Mouse (Mus musculus) testis, adult 2 months (tissue): ENCODE results near the gene Dnajc30.
A peak's percentile ranks its signal among the peaks of the same experiment; 100 is the strongest.

Experiments
- CTCF ChIP-seq: fragments of 200-500 bp; IDR thresholded peaks from 2 replicates; pipeline ENCODE4 v1.5.1; 2012; ENCODE audit warnings: low read depth, mild to moderate bottlenecking, inconsistent platforms, low read length, moderate library complexity; ENCODE audit not compliant: control insufficient read depth, insufficient read depth, insufficient replicate concordance
- POLR2A ChIP-seq: fragments of 200-500 bp; IDR thresholded peaks from 2 replicates; pipeline ENCODE4 v1.6.1; 2012; ENCODE audit warnings: low read depth, mild to moderate bottlenecking, inconsistent platforms, low read length, moderate library complexity; ENCODE audit not compliant: control insufficient read depth

DNA sequence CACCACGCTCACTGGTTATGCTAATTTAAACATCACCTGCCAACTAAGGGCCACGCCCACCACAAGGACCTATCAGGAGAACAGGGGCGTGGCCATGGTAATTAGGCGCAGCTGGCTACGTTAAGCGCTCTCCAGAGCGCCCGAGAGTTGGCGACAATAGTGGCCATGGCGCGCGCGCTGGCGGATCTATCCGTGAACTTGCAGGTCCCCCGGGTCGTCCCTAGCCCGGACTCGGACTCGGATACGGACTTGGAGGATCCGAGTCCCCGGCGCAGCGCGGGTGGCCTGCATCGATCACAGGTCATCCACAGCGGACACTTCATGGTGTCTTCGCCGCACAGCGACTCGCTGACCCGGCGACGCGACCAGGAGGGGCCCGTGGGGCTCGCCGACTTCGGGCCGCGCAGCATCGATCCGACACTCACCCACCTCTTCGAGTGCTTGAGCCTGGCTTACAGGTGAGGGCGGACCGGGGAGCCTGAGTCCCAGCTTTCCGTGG, 42.8 kb downstream of the Dnajc30 start:
- TF ChIP-seq CTCF (no peak), POLR2A (0 out of 2 replicates have a peak, but pooled peaks have one; percentile 55)
